Mouse (Mus musculus) intestine, embryonic 16.5 days (tissue): ENCODE data around the gene Gstz1. TPM values are rescaled to one million over a fixed set of nuclear protein-coding genes. Genes with fewer than 3 reads are reported as not detected.

Source experiments
- ATAC-seq: fragments of 200-750 bp; cut with Nextera tagmentation; 2 replicates; pipeline ENCODE4 v1.8.0; 2017; ENCODE audit warnings: moderate TSS enrichment, moderate library complexity
- H3K27ac ChIP-seq: fragments of 300-500 bp; sonication (generic); 2 replicates; pipeline ENCODE4 v1.5.1; 2014; ENCODE audit warnings: mild to moderate bottlenecking, low read length
- H3K27me3 ChIP-seq: fragments of 300-500 bp; sonication (generic); replicated peaks from 2 replicates; pipeline ENCODE4 v1.6.1; 2014; ENCODE audit warnings: low read length, control low read depth, mixed read lengths; ENCODE audit not compliant: control insufficient read depth, insufficient read depth
- H3K36me3 ChIP-seq: fragments of 300-500 bp; sonication (generic); 2 replicates; pipeline ENCODE4 v1.6.1; 2014; ENCODE audit warnings: low read length, control low read depth; ENCODE audit not compliant: control insufficient read depth, insufficient read depth
- H3K4me1 ChIP-seq: fragments of 300-500 bp; sonication (generic); 2 replicates; pipeline ENCODE4 v1.6.1; 2014; ENCODE audit warnings: low read length, control low read depth, mixed read lengths; ENCODE audit not compliant: control insufficient read depth, insufficient read depth
- H3K4me2 ChIP-seq: fragments of 300-500 bp; sonication (generic); 2 replicates; pipeline ENCODE4 v1.6.1; 2014; ENCODE audit warnings: low read depth, low read length, control low read depth
- H3K4me3 ChIP-seq: fragments of 300-500 bp; sonication (generic); 2 replicates; pipeline ENCODE4 v1.5.1; 2014; ENCODE audit warnings: mild to moderate bottlenecking, low read length
- H3K9ac ChIP-seq: fragments of 300-500 bp; sonication (generic); 2 replicates; pipeline ENCODE4 v1.6.1; 2014; ENCODE audit warnings: low read depth, low read length
- H3K9me3 ChIP-seq: fragments of 300-500 bp; sonication (generic); 2 replicates; pipeline ENCODE4 v1.6.1; 2016; ENCODE audit warnings: low read length, control low read depth; ENCODE audit not compliant: control insufficient read depth
- whole genome bisulfite sequencing: fragments of 180-500 bp; shearing (Covaris S2); extraction: QIAGEN DNeasy Blood & Tissue Kit; methylation state at CpG from one replicate; pipeline ENCODE4 v1.1.7; 2014; 5-methylcytosine and 5-hydroxymethylcytosine counted together
- polyA plus RNA-seq: library from polyadenylated mRNA; unstranded; fragments of >200 nt; fragmentation: Nextera tagmentation; extraction: Ambion mirVana; gene quantifications from 2 replicates; pipeline ENCODE4 v1.2.1, GENCODE M21; 2015

Gstz1 gene
- polyA plus RNA-seq, 1 experiment from 2014 or later = 61.2 TPM

GRCm38 (mm10) chr12:87131181-87131580, 15.8 kb upstream of the Gstz1 start:
- no peak overlapping the region for H3K9ac ChIP-seq

GRCm38 (mm10) chr12:87131619-87132018, 15.3 kb upstream of the Gstz1 start:
- no peak overlapping the region for H3K27ac ChIP-seq
- ATAC-seq = no peak
- no peak overlapping the region for H3K4me2 ChIP-seq
- H3K9me3 ChIP-seq = no peaks in the 10 kb centered on the region
- H3K27me3 ChIP-seq = no peaks in the 10 kb centered on the region
- no peak overlapping the region for H3K4me3 ChIP-seq
- H3K4me1 ChIP-seq = no peaks in the 10 kb centered on the region
- WGBS = 66% methylated on average over 3 of the region's 3 CpGs
- H3K9ac ChIP-seq = no peak overlapping the region
- H3K36me3 ChIP-seq = no peaks in the 10 kb centered on the region; the same call in 1 of the 2 replicates

More at GRCm38 (mm10) chr12:87131181-87131580, 15.8 kb upstream of the Gstz1 start:
- no peak overlapping the region for H3K4me3 ChIP-seq
- H3K27ac ChIP-seq = no peak overlapping the region
- H3K4me1 ChIP-seq = no peaks in the 10 kb centered on the region
- 62% methylated on average over 2 of the region's 2 CpGs for WGBS
- H3K4me2 ChIP-seq = no peak overlapping the region
- H3K36me3 ChIP-seq = no peaks in the 10 kb centered on the region; the same call in 1 of the 2 replicates
- ATAC-seq = no peak
- H3K27me3 ChIP-seq = no peaks in the 10 kb centered on the region
- H3K9me3 ChIP-seq = no peaks in the 10 kb centered on the region

GRCm38 (mm10) chr12:87132210-87132609, 14.8 kb upstream of the Gstz1 start:
- Histone ChIP-seq H3K4me3 (no peak overlapping the region), H3K9me3 (no peaks in the 10 kb centered on the region), H3K27ac (no peak overlapping the region), H3K9ac (no peak overlapping the region), H3K36me3 (no peaks in the 10 kb centered on the region; the same call in 1 of the 2 replicates), H3K27me3 (no peaks in the 10 kb centered on the region), H3K4me2 (no peak overlapping the region), H3K4me1 (no peaks in the 10 kb centered on the region)
- WGBS = 90% methylated on average over 6 of the region's 6 CpGs
- no peak for ATAC-seq

GRCm38 (mm10) chr12:87132784-87133183, 14.2 kb upstream of the Gstz1 start:
- no peaks in the 10 kb centered on the region; the same call in 1 of the 2 replicates for H3K36me3 ChIP-seq
- 92% methylated on average over 9 of the region's 9 CpGs for WGBS
- no peaks in the 10 kb centered on the region for H3K9me3 ChIP-seq
- H3K4me1 ChIP-seq = no peaks in the 10 kb centered on the region
- no peak for ATAC-seq
- no peak overlapping the region for H3K27ac ChIP-seq
- no peak overlapping the region for H3K9ac ChIP-seq
- H3K4me3 ChIP-seq = no peak overlapping the region
- no peak overlapping the region for H3K4me2 ChIP-seq
- H3K27me3 ChIP-seq = no peaks in the 10 kb centered on the region

- H3K27me3 ChIP-seq = no peaks in the 10 kb centered on the region
- no peak overlapping the region for H3K4me2 ChIP-seq
- no peaks in the 10 kb centered on the region for H3K9me3 ChIP-seq
- H3K27ac ChIP-seq = no peak overlapping the region
- WGBS = 89% methylated on average over 15 of the region's 15 CpGs
- H3K9ac ChIP-seq = no peak overlapping the region
- H3K4me3 ChIP-seq = no peak overlapping the region
- no peaks in the 10 kb centered on the region for H3K4me1 ChIP-seq
- no peak for ATAC-seq
- H3K36me3 ChIP-seq = no peaks in the 10 kb centered on the region
These were observed 9.3 kb upstream of the Gstz1 start for GRCm38 (mm10) chr12:87137439-87138341.

GRCm38 (mm10) chr12:87138342-87138701, 8.6 kb upstream of the Gstz1 start:
- Histone ChIP-seq H3K4me2 (no peak overlapping the region), H3K4me1 (no peaks in the 10 kb centered on the region), H3K9me3 (no peaks in the 10 kb centered on the region), H3K4me3 (no peak overlapping the region), H3K9ac (no peak overlapping the region), H3K27me3 (no peaks in the 10 kb centered on the region), H3K36me3 (no peaks in the 10 kb centered on the region), H3K27ac (no peak overlapping the region)
- ATAC-seq = no peak
- 87% methylated on average over 2 of the region's 2 CpGs for WGBS

- WGBS = 66% methylated on average over 2 of the region's 2 CpGs
- H3K4me1 ChIP-seq = no peaks in the 10 kb centered on the region
- no peak overlapping the region for H3K9ac ChIP-seq
- no peaks in the 10 kb centered on the region for H3K27me3 ChIP-seq
- no peak overlapping the region for H3K4me3 ChIP-seq
- ATAC-seq = no peak
- H3K4me2 ChIP-seq = no peak overlapping the region
- no peaks in the 10 kb centered on the region for H3K9me3 ChIP-seq
- H3K27ac ChIP-seq = no peak overlapping the region
- no peaks in the 10 kb centered on the region for H3K36me3 ChIP-seq
These were observed 8.2 kb upstream of the Gstz1 start for GRCm38 (mm10) chr12:87138768-87139167.

GRCm38 (mm10) chr12:87142156-87142555, 4.8 kb upstream of the Gstz1 start:
- H3K9ac ChIP-seq = no peak overlapping the region
- ATAC-seq = no peak
- no peaks in the 10 kb centered on the region for H3K9me3 ChIP-seq
- H3K4me2 ChIP-seq = no peak overlapping the region
- WGBS = 72% methylated on average over 2 of the region's 2 CpGs
- H3K36me3 ChIP-seq = no peaks in the 10 kb centered on the region
- H3K27me3 ChIP-seq = no peaks in the 10 kb centered on the region
- peaks cover 8% of the 10 kb centered on the region for H3K4me1 ChIP-seq
- no peak overlapping the region for H3K27ac ChIP-seq
- H3K4me3 ChIP-seq = no peak overlapping the region

- Histone ChIP-seq H3K4me3 (peak within 1 kb of the TSS; percentile 98), H3K4me1 (peaks cover 15% of the 10 kb centered on the region), H3K4me2 (peak within 1 kb of the TSS; percentile 76), H3K9me3 (no peaks in the 10 kb centered on the region), H3K27me3 (no peaks in the 10 kb centered on the region), H3K9ac (peak within 1 kb of the TSS; percentile 89), H3K27ac (peak within 1 kb of the TSS; percentile 96), H3K36me3 (no peaks in the 10 kb centered on the region)
- under 1% methylated on average over 61 of the region's 61 CpGs for WGBS
- peak; percentile 98 for ATAC-seq
These were observed 577 bp downstream of the Gstz1 start, which contains the start of gene Pomt2 for GRCm38 (mm10) chr12:87147395-87148089. Gene Pomt2 (minus strand): TSS chr12:87147968.
